Mouse (Mus musculus): ENCODE results near the gene Prcd.

Gene Prcd

GRCm38 (mm10) chr11:116693899-116694249 lies 40.5 kb downstream of the Prcd start:
- no peak for DNase-seq (ENCODE audit: low spot score)

DNA sequence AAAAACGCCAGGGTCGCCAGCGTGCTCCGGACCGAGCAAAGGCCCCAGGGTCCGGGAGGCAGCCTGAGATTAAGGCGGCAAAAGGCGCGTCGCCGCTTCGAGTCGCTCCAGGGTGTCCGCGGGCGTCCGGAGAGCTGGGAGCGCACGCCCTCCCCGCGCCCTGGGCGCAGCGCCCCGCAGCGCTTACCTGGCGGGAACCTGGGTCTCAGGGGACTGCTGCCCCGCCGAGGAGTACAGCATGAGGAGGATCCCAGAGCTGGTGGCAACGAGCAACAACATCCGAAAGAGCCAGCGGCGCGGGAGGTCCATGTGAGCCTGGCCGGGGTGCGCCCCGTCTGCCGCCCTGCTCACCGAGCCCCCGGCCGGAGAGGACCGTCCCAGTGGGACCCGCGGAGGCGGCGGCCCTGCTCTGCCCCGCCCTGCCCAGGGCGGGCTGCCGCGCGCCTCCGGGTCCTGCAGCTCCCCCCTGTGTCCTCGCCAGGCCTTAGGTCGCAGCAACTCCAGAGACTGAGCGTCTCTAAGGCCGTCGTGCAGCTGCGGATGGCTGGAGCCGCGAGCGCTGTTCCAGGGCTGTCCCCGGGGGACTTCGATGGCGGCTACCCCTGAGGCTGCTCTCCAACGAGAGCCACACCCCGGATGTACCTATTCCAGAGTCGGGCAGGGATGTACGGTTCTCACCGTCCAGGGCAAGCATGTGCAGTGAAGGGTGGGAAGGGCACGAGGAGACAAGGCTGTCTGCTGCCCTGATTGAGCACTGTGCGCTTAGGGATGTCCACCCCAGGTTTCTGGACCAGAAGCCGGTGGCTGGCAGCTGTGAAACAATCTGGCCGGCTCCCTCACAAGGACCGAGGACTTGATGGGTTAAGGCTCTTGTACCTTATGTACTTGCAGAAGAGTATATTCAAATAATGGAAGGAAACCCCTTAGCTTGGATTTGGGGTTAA lies 41.2 kb downstream of the Prcd start:
- no peak for DNase-seq (ENCODE audit: low spot score)

DNA sequence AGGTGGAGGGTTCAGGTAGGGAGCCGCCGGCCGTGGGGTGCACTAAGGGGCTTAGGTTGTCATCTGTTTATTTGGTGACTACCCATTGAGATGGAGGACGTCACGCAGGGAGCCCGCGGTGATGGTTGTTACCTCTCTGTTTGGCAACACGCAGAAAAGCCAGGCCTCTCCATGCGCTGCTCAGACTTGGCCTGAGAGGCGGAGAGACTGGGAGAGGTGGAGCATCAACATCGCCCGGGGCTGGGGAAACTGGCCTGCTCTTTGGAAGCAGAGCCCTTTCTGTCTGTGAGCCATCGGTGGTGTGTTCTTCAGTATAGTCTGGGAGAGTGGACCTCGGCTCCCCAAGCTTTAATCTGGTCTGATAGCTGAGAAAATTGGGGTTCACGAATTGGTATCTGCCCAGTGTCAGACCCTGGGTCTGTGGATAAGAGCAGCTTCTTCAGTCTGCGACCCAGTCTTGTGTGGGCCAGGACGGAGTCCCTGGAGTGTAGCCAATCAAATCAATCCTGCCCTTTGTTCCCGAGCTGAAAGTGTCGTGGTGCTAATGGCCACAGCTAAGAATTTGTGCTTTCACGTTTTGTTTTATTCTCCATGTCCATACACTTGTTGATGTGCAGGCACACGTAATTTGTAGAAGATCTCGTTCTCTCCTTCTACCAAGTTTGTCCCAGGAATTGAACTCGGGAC lies 42.0 kb downstream of the Prcd start:
- DNase-seq (ENCODE audit: low spot score): no peak

GRCm38 (mm10) chr11:116696426-116696825 lies 43.1 kb downstream of the Prcd start:
- no peak for DNase-seq (ENCODE audit: low spot score)

GRCm38 (mm10) chr11:116697521-116697920 lies 44.2 kb downstream of the Prcd start:
- DNase-seq (ENCODE audit: low spot score): no peak

GRCm38 (mm10) chr11:116701377-116701841 lies 48.1 kb downstream of the Prcd start:
- no peak for DNase-seq (ENCODE audit: low spot score)

- no peak for DNase-seq (ENCODE audit: low spot score)
Observed at GRCm38 (mm10) chr11:116704336-116705035, 51.2 kb downstream of the Prcd start.

- no peak for DNase-seq (ENCODE audit: low spot score)
Observed at GRCm38 (mm10) chr11:116705204-116705608, 51.9 kb downstream of the Prcd start.

- DNase-seq (ENCODE audit: low spot score): no peak
Observed at GRCm38 (mm10) chr11:116706363-116706762, 53.0 kb downstream of the Prcd start.

- no peak for DNase-seq (ENCODE audit: low spot score)
Observed at GRCm38 (mm10) chr11:116710171-116710570, 56.8 kb downstream of the Prcd start.

- DNase-seq (ENCODE audit: low spot score): no peak
Observed at GRCm38 (mm10) chr11:116710793-116711192, 57.5 kb downstream of the Prcd start.

GRCm38 (mm10) chr11:116714052-116714451 lies 60.7 kb downstream of the Prcd start:
- no peak for DNase-seq (ENCODE audit: low spot score)
